Mouse (Mus musculus): ENCODE data around the gene Gucy2d. TPM values are rescaled to one million over a fixed set of nuclear protein-coding genes. Genes with fewer than 3 reads are reported as not detected.

The Gucy2d gene
- polyA plus RNA-seq, 2 experiments = not detected

DNA sequence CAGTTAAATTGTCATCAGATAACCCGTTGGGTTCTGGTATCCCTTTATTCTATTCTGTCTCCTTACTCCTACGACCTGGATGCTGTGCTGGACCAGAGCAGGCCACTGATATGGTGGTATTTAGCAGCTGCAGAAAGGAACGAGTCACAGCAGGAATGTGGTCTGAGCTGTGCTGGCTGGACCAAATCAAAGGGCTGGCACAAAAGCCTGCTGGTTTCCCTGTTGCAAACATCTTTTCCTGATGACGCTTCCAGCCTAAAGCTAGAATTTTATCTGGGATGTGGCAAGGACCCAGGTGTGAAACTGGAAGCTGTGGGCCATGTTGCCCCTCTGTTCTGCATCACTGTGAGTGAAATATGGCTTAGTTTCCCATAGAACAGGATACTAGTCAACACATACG is 57.2 kb downstream of the Gucy2d start:
- no peak overlapping the region for H3K9ac ChIP-seq (ENCODE audit: low read depth, low read length, severe bottlenecking)
- H3K4me1 ChIP-seq (ENCODE audit: control insufficient read depth, insufficient read depth, low read length) = peaks cover 16% of the 10 kb centered on the region
- TF ChIP-seq POLR2A (IDR thresholded peaks at IDR 0.05; ENCODE audit: borderline replicate concordance, extremely low read depth, insufficient read depth, insufficient read length) = no peak
- no peak for DNase-seq (ENCODE audit: low spot score)
- H3K4me2 ChIP-seq (replicated peaks; ENCODE audit: low read depth, low read length, severe bottlenecking) = no peak overlapping the region
- no peaks in the 10 kb centered on the region for H3K36me3 ChIP-seq (ENCODE audit: control insufficient read depth, insufficient read depth, low read length)
- H3K9me3 ChIP-seq (ENCODE audit: control insufficient read depth, low read length) = no peaks in the 10 kb centered on the region
- H3K4me3 ChIP-seq (replicated peaks; ENCODE audit: low read length) = no peak overlapping the region
- no peak overlapping the region for H3K27ac ChIP-seq (replicated peaks; ENCODE audit: low read depth, low read length)
- no peaks in the 10 kb centered on the region for H3K27me3 ChIP-seq (ENCODE audit: control insufficient read depth, insufficient read depth, low read length)
- WGBS = 47% methylated on average over 5 of the region's 5 CpGs
- no peak for ATAC-seq (ENCODE audit: low FRiP score, low read depth)

DNA sequence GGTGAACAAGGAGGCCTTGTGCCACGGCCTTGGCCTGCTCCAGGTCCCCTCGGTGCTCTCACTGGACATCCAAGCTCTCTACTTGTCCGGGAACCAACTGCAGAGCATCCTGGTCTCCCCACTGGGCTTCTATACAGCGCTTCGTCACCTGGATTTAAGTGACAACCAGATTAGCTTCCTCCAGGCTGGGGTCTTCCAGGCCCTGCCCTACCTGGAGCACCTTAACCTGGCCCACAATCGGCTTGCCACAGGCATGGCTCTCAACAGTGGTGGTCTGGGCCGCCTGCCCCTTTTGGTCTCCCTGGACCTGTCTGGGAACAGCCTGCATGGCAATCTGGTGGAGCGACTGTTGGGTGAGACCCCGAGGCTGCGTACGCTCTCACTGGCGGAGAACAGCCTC is 57.9 kb downstream of the Gucy2d start:
- no peak overlapping the region for H3K4me2 ChIP-seq (replicated peaks; ENCODE audit: low read depth, low read length, severe bottlenecking)
- H3K27ac ChIP-seq (replicated peaks; ENCODE audit: low read depth, low read length) = no peak overlapping the region
- WGBS = 89% methylated on average over 12 of the region's 12 CpGs
- no peaks in the 10 kb centered on the region for H3K27me3 ChIP-seq (ENCODE audit: control insufficient read depth, insufficient read depth, low read length)
- peaks cover 20% of the 10 kb centered on the region for H3K4me1 ChIP-seq (ENCODE audit: control insufficient read depth, insufficient read depth, low read length)
- no peak overlapping the region for H3K4me3 ChIP-seq (replicated peaks; ENCODE audit: low read length)
- DNase-seq (ENCODE audit: low spot score) (no peak), ATAC-seq (ENCODE audit: low FRiP score, low read depth) (no peak)
- H3K36me3 ChIP-seq (ENCODE audit: control insufficient read depth, insufficient read depth, low read length) = no peaks in the 10 kb centered on the region
- TF ChIP-seq POLR2A (IDR thresholded peaks at IDR 0.05; ENCODE audit: borderline replicate concordance, extremely low read depth, insufficient read depth, insufficient read length) = no peak
- H3K9ac ChIP-seq (ENCODE audit: low read depth, low read length, severe bottlenecking) = no peak overlapping the region
- no peaks in the 10 kb centered on the region for H3K9me3 ChIP-seq (ENCODE audit: control insufficient read depth, low read length)

DNA sequence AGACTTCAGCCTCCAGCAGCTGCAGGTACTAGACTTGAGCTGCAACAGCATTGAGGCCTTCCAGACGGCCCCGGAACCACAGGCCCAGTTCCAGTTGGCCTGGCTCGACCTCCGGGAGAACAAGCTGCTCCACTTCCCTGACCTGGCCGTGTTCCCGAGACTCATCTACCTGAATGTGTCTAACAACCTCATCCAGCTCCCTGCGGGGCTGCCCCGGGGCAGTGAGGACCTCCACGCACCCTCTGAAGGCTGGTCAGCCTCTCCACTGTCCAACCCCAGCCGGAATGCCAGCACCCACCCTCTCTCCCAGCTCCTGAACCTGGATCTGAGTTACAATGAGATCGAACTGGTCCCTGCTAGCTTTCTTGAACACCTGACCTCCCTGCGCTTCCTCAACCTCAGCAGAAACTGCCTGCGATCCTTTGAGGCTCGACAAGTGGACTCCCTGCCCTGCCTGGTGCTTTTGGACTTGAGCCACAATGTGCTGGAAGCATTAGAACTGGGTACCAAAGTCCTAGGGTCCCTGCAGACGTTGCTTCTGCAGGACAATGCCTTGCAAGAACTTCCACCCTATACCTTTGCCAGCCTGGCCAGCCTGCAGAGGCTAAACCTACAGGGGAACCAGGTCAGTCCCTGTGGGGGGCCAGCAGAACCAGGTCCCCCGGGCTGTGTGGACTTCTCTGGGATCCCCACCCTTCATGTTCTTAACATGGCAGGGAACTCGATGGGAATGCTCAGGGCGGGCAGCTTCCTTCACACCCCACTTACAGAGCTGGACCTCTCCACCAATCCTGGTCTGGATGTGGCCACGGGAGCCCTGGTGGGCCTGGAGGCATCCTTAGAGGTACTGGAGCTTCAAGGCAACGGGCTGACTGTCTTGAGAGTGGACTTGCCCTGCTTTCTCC is 58.7 kb downstream of the Gucy2d start:
- DNase-seq (ENCODE audit: low spot score) = no peak
- Histone ChIP-seq H3K4me3 (replicated peaks; ENCODE audit: low read length) (no peak overlapping the region), H3K4me2 (replicated peaks; ENCODE audit: low read depth, low read length, severe bottlenecking) (no peak overlapping the region), H3K36me3 (ENCODE audit: control insufficient read depth, insufficient read depth, low read length) (no peaks in the 10 kb centered on the region), H3K9me3 (ENCODE audit: control insufficient read depth, low read length) (no peaks in the 10 kb centered on the region), H3K4me1 (ENCODE audit: control insufficient read depth, insufficient read depth, low read length) (peaks cover 23% of the 10 kb centered on the region), H3K27me3 (ENCODE audit: control insufficient read depth, insufficient read depth, low read length) (no peaks in the 10 kb centered on the region), H3K9ac (ENCODE audit: low read depth, low read length, severe bottlenecking) (no peak overlapping the region), H3K27ac (replicated peaks; ENCODE audit: low read depth, low read length) (no peak overlapping the region)
- ATAC-seq (ENCODE audit: low FRiP score, low read depth) = no peak
- 80% methylated on average over 20 of the region's 20 CpGs for WGBS
- TF ChIP-seq POLR2A (IDR thresholded peaks at IDR 0.05; ENCODE audit: borderline replicate concordance, extremely low read depth, insufficient read depth, insufficient read length) = no peak

DNA sequence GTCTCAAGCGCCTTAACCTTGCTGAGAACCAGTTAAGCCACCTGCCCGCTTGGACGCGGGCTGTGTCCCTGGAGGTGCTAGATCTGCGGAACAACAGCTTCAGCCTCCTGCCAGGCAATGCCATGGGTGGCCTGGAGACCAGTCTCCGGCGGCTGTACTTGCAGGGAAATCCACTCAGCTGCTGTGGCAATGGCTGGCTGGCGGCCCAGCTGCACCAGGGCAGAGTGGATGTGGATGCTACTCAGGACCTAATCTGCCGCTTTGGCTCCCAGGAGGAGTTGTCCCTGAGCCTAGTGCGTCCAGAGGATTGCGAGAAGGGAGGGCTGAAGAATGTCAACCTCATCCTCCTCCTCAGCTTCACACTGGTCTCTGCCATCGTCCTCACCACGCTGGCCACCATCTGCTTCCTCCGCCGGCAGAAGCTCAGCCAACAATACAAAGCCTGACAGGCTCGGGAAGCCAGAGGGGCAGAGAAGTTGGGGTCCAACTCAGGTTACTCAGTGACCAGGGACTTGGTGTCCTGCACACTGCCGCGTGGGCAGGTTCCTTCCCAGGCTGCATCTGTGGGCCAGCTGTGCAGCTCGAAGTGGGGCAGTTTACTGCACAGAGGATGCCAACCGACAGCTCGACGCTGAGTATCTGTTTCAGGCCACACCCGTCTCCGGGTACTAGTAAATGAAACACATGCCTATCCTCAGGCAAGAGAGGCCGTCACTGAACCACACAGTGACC is 59.5 kb downstream of the Gucy2d start:
- DNase-seq (ENCODE audit: low spot score) = no peak
- no peak overlapping the region for H3K4me2 ChIP-seq (replicated peaks; ENCODE audit: low read depth, low read length, severe bottlenecking)
- H3K9me3 ChIP-seq (ENCODE audit: control insufficient read depth, low read length) = no peaks in the 10 kb centered on the region
- 58% methylated on average over 25 of the region's 25 CpGs for WGBS
- TF ChIP-seq POLR2A (IDR thresholded peaks at IDR 0.05; ENCODE audit: borderline replicate concordance, extremely low read depth, insufficient read depth, insufficient read length) = no peak
- no peaks in the 10 kb centered on the region for H3K27me3 ChIP-seq (ENCODE audit: control insufficient read depth, insufficient read depth, low read length)
- H3K9ac ChIP-seq (ENCODE audit: low read depth, low read length, severe bottlenecking) = no peak overlapping the region
- H3K4me3 ChIP-seq (replicated peaks; ENCODE audit: low read length) = no peak overlapping the region
- peaks cover 30% of the 10 kb centered on the region for H3K4me1 ChIP-seq (ENCODE audit: control insufficient read depth, insufficient read depth, low read length)
- no peaks in the 10 kb centered on the region for H3K36me3 ChIP-seq (ENCODE audit: control insufficient read depth, insufficient read depth, low read length)
- ATAC-seq (ENCODE audit: low FRiP score, low read depth) = no peak
- no peak overlapping the region for H3K27ac ChIP-seq (replicated peaks; ENCODE audit: low read depth, low read length)

DNA sequence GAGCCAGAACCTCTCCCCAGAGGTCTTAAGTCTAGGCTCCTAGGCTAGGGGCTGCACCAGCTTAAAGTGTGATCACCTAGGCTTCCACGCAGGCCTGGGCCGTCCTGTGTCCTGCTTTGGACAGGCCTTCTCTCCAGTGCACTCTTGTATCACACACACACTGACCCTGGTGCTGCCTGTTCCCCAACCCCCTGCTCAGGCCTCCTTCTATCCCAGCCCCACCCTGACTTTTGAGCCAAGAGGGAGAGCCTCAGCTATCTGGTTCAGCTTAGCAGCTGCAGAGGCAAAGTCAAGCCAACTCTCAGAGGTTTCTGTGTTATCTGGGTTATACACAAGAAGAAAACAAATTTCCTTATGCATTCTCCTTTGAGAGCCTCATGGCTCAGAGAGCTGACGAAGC is 60.3 kb downstream of the Gucy2d start:
- Histone ChIP-seq H3K4me3 (replicated peaks; ENCODE audit: low read length) (no peak overlapping the region), H3K27me3 (ENCODE audit: control insufficient read depth, insufficient read depth, low read length) (no peaks in the 10 kb centered on the region), H3K4me1 (ENCODE audit: control insufficient read depth, insufficient read depth, low read length) (peaks cover 36% of the 10 kb centered on the region), H3K9me3 (ENCODE audit: control insufficient read depth, low read length) (no peaks in the 10 kb centered on the region), H3K4me2 (replicated peaks; ENCODE audit: low read depth, low read length, severe bottlenecking) (no peak overlapping the region), H3K9ac (ENCODE audit: low read depth, low read length, severe bottlenecking) (no peak overlapping the region), H3K27ac (replicated peaks; ENCODE audit: low read depth, low read length) (no peak overlapping the region), H3K36me3 (ENCODE audit: control insufficient read depth, insufficient read depth, low read length) (no peaks in the 10 kb centered on the region)
- TF ChIP-seq POLR2A (IDR thresholded peaks at IDR 0.05; ENCODE audit: borderline replicate concordance, extremely low read depth, insufficient read depth, insufficient read length) = no peak
- 84% methylated on average over 3 of the region's 3 CpGs for WGBS
- ATAC-seq (ENCODE audit: low FRiP score, low read depth) (peak; percentile 28; the same call in 1 of the 2 replicates), DNase-seq (ENCODE audit: low spot score) (peak; percentile 58)
